Mouse (Mus musculus) liver, embryonic 14.5 days (tissue): ENCODE results near the gene Uba3.

Experiments
- CTCF ChIP-seq: IDR thresholded peaks from 2 replicates; pipeline ENCODE4 v1.5.1; 2016; ENCODE audit warnings: antibody characterized with exemption, low read depth, control low read depth
- EP300 ChIP-seq: IDR thresholded peaks from 2 replicates; pipeline ENCODE4 v1.6.1; 2016; ENCODE audit warnings: antibody characterized with exemption, low read depth

- no peak for TF ChIP-seq CTCF
- TF ChIP-seq EP300, result no peak
These were observed 57.6 kb downstream of the Uba3 start for GRCm38 (mm10) chr6:97147755-97148382.
